Mouse (Mus musculus) neural tube, embryonic 15.5 days (tissue): ENCODE measurements around the gene Akp3. TPM values are rescaled to one million over a fixed set of nuclear protein-coding genes. Genes with fewer than 3 reads are reported as not detected.
A peak's percentile ranks its signal among the peaks of the same experiment; 100 is the strongest.

Experiments used
- ATAC-seq: fragments of 200-750 bp; cut with Nextera tagmentation; 2 replicates; pipeline ENCODE4 v1.8.0; 2017; ENCODE audit warnings: mild to moderate bottlenecking, moderate TSS enrichment, moderate library complexity; ENCODE audit not compliant: low FRiP score
- H3K27ac ChIP-seq: fragments of 300-500 bp; sonication (generic); replicated peaks from 2 replicates; pipeline ENCODE4 v1.5.1; 2015; ENCODE audit warnings: mild to moderate bottlenecking, inconsistent platforms
- H3K27me3 ChIP-seq: fragments of 300-500 bp; sonication (generic); replicated peaks from 2 replicates; pipeline ENCODE4 v1.6.1; 2015; ENCODE audit warnings: inconsistent platforms
- H3K36me3 ChIP-seq: fragments of 300-500 bp; sonication (generic); 2 replicates; pipeline ENCODE4 v1.6.1; 2015; ENCODE audit warnings: inconsistent platforms
- H3K4me1 ChIP-seq: fragments of 300-500 bp; sonication (generic); 2 replicates; pipeline ENCODE4 v1.6.1; 2015; ENCODE audit warnings: inconsistent platforms
- H3K4me2 ChIP-seq: fragments of 300-500 bp; sonication (generic); 2 replicates; pipeline ENCODE4 v1.6.1; 2015; ENCODE audit warnings: inconsistent platforms, mild to moderate bottlenecking, moderate library complexity
- H3K4me3 ChIP-seq: fragments of 300-500 bp; sonication (generic); replicated peaks from 2 replicates; pipeline ENCODE4 v1.5.1; 2015; ENCODE audit warnings: mild to moderate bottlenecking, inconsistent platforms
- H3K9ac ChIP-seq: fragments of 300-500 bp; sonication (generic); replicated peaks from 2 replicates; pipeline ENCODE4 v1.6.1; 2015; ENCODE audit warnings: mild to moderate bottlenecking, inconsistent platforms
- H3K9me3 ChIP-seq: fragments of 300-500 bp; sonication (generic); replicated peaks from 2 replicates; pipeline ENCODE4 v1.6.1; 2016; ENCODE audit warnings: inconsistent platforms
- WGBS: fragments of 180-500 bp; shearing (Covaris S2); methylation state at CpG from one replicate; pipeline ENCODE4 v1.1.7; 2015; ENCODE audit warnings: mixed read lengths; 5-methylcytosine and 5-hydroxymethylcytosine counted together
- polyA plus RNA-seq: library from polyadenylated mRNA; unstranded; fragments of >200 nt; fragmentation: Nextera tagmentation; extraction: Ambion mirVana; gene quantifications from 2 replicates; pipeline ENCODE4 v1.2.1, GENCODE M21; 2015

The Akp3 gene
- polyA plus RNA-seq = not detected in 2 replicates

- Histone ChIP-seq H3K9me3 (no peaks in the 10 kb centered on the region), H3K4me1 (peaks cover 5% of the 10 kb centered on the region)
These were observed at the start of gene Akp3 for GRCm38 (mm10) chr1:87124673-87125072. Gene Akp3, plus strand, starts transcription at chr1:87124973.

GRCm38 (mm10) chr1:87086196-87086595 lies 38.6 kb upstream of the Akp3 start:
- H3K4me2 ChIP-seq = no peak overlapping the region
- no peaks in the 10 kb centered on the region for H3K4me1 ChIP-seq
- no peak overlapping the region for H3K27ac ChIP-seq
- H3K4me3 ChIP-seq = no peak overlapping the region
- no peak for ATAC-seq
- no peak overlapping the region for H3K9ac ChIP-seq
- H3K36me3 ChIP-seq = no peaks in the 10 kb centered on the region
- no peaks in the 10 kb centered on the region for H3K9me3 ChIP-seq
- 76% methylated on average over 4 of the region's 4 CpGs for WGBS
- no peaks in the 10 kb centered on the region for H3K27me3 ChIP-seq

More at GRCm38 (mm10) chr1:87124673-87125072, at the start of gene Akp3:
- no peak within 1 kb of the TSS for H3K9ac ChIP-seq
- no peak within 1 kb of the TSS for H3K27ac ChIP-seq
- no peak for ATAC-seq
- no peak within 1 kb of the TSS for H3K4me2 ChIP-seq
- H3K36me3 ChIP-seq = no peaks in the 10 kb centered on the region
- 69% methylated on average over 6 of the region's 6 CpGs for WGBS
- H3K27me3 ChIP-seq = peaks cover 33% of the 10 kb centered on the region
- H3K4me3 ChIP-seq = no peak within 1 kb of the TSS

- no peak overlapping the region for H3K9ac ChIP-seq
- no peaks in the 10 kb centered on the region for H3K4me1 ChIP-seq
- no peaks in the 10 kb centered on the region for H3K27me3 ChIP-seq
- WGBS = 76% methylated on average over 17 of the region's 17 CpGs
- no peak overlapping the region for H3K4me3 ChIP-seq
- H3K36me3 ChIP-seq = no peaks in the 10 kb centered on the region
- no peak overlapping the region for H3K27ac ChIP-seq
- H3K4me2 ChIP-seq = no peak overlapping the region
- no peaks in the 10 kb centered on the region for H3K9me3 ChIP-seq
- ATAC-seq = no peak
These were observed 37.8 kb upstream of the Akp3 start for GRCm38 (mm10) chr1:87086964-87087363.

GRCm38 (mm10) chr1:87089251-87089650 lies 35.5 kb upstream of the Akp3 start:
- Histone ChIP-seq H3K9me3 (no peaks in the 10 kb centered on the region), H3K4me2 (no peak overlapping the region), H3K27ac (no peak overlapping the region), H3K27me3 (no peaks in the 10 kb centered on the region), H3K9ac (no peak overlapping the region), H3K4me1 (no peaks in the 10 kb centered on the region), H3K4me3 (no peak overlapping the region), H3K36me3 (no peaks in the 10 kb centered on the region)
- no peak for ATAC-seq
- WGBS = 93% methylated on average over 11 of the region's 11 CpGs

GRCm38 (mm10) chr1:87089828-87090227 lies 34.9 kb upstream of the Akp3 start, which contains the start of gene Alppl2:
Gene Alppl2, minus strand, starts transcription at chr1:87089928.
- no peak for ATAC-seq
- H3K4me2 ChIP-seq = no peak within 1 kb of the TSS
- H3K9ac ChIP-seq = no peak within 1 kb of the TSS
- 79% methylated on average over 4 of the region's 4 CpGs for WGBS
- H3K27me3 ChIP-seq = no peaks in the 10 kb centered on the region
- no peak within 1 kb of the TSS for H3K4me3 ChIP-seq
- H3K27ac ChIP-seq = no peak within 1 kb of the TSS
- no peaks in the 10 kb centered on the region for H3K36me3 ChIP-seq
- H3K9me3 ChIP-seq = no peaks in the 10 kb centered on the region
- no peaks in the 10 kb centered on the region for H3K4me1 ChIP-seq

GRCm38 (mm10) chr1:87095642-87096041 lies 29.1 kb upstream of the Akp3 start:
- Histone ChIP-seq H3K36me3 (no peaks in the 10 kb centered on the region), H3K4me3 (no peak overlapping the region), H3K27me3 (peaks cover 5% of the 10 kb centered on the region; the same call in 1 of the 2 replicates), H3K9ac (no peak overlapping the region), H3K4me1 (peaks cover 5% of the 10 kb centered on the region; the same call in 1 of the 2 replicates), H3K27ac (no peak overlapping the region), H3K9me3 (no peaks in the 10 kb centered on the region), H3K4me2 (no peak overlapping the region)
- ATAC-seq = no peak
- WGBS = 81% methylated on average over 8 of the region's 8 CpGs

- no peak for ATAC-seq
- H3K4me1 ChIP-seq = peaks cover 5% of the 10 kb centered on the region; the same call in 1 of the 2 replicates
- H3K9me3 ChIP-seq = no peaks in the 10 kb centered on the region
- H3K4me2 ChIP-seq = peak overlapping the region; percentile 34
- H3K36me3 ChIP-seq = no peaks in the 10 kb centered on the region
- H3K27me3 ChIP-seq = peaks cover 5% of the 10 kb centered on the region; the same call in 1 of the 2 replicates
- H3K27ac ChIP-seq = no peak overlapping the region
- 14% methylated on average over 30 of the region's 30 CpGs for WGBS
- H3K4me3 ChIP-seq = no peak overlapping the region
- H3K9ac ChIP-seq = no peak overlapping the region
These were observed 26.3 kb upstream of the Akp3 start for GRCm38 (mm10) chr1:87098358-87098975.

- peaks cover 5% of the 10 kb centered on the region; the same call in 1 of the 2 replicates for H3K27me3 ChIP-seq
- no peak for ATAC-seq
- H3K4me2 ChIP-seq = no peak within 1 kb of the TSS
- H3K9me3 ChIP-seq = no peaks in the 10 kb centered on the region
- no peak within 1 kb of the TSS for H3K9ac ChIP-seq
- H3K27ac ChIP-seq = no peak within 1 kb of the TSS
- no peak within 1 kb of the TSS for H3K4me3 ChIP-seq
- no peaks in the 10 kb centered on the region for H3K36me3 ChIP-seq
- peaks cover 5% of the 10 kb centered on the region; the same call in 1 of the 2 replicates for H3K4me1 ChIP-seq
- 95% methylated on average over 1 of the region's 1 CpGs for WGBS
These were observed 23.4 kb upstream of the Akp3 start, which contains the start of gene Alpi for GRCm38 (mm10) chr1:87101411-87101810. Gene Alpi, minus strand, starts transcription at chr1:87101606.

- no peak overlapping the region for H3K4me2 ChIP-seq
- no peak for ATAC-seq
These were observed 22.7 kb upstream of the Akp3 start for GRCm38 (mm10) chr1:87102114-87102513.

GRCm38 (mm10) chr1:87103936-87104335 lies 20.8 kb upstream of the Akp3 start:
- Histone ChIP-seq H3K9me3 (no peaks in the 10 kb centered on the region), H3K27me3 (peaks cover 5% of the 10 kb centered on the region; the same call in 1 of the 2 replicates), H3K4me1 (no peaks in the 10 kb centered on the region), H3K4me3 (no peak overlapping the region), H3K36me3 (no peaks in the 10 kb centered on the region), H3K9ac (no peak overlapping the region), H3K27ac (no peak overlapping the region), H3K4me2 (no peak overlapping the region)
- no peak for ATAC-seq
- 73% methylated on average over 1 of the region's 1 CpGs for WGBS

More at GRCm38 (mm10) chr1:87102114-87102513, 22.7 kb upstream of the Akp3 start:
- Histone ChIP-seq H3K4me1 (peaks cover 5% of the 10 kb centered on the region; the same call in 1 of the 2 replicates), H3K27me3 (peaks cover 5% of the 10 kb centered on the region; the same call in 1 of the 2 replicates), H3K36me3 (no peaks in the 10 kb centered on the region), H3K27ac (no peak overlapping the region), H3K9me3 (no peaks in the 10 kb centered on the region), H3K4me3 (no peak overlapping the region), H3K9ac (no peak overlapping the region)
- 80% methylated on average over 3 of the region's 3 CpGs for WGBS

GRCm38 (mm10) chr1:87106536-87106935 lies 18.2 kb upstream of the Akp3 start:
- no peak for ATAC-seq

GRCm38 (mm10) chr1:87108564-87108963 lies 16.2 kb upstream of the Akp3 start:
- Histone ChIP-seq H3K36me3 (no peaks in the 10 kb centered on the region), H3K4me3 (no peak overlapping the region), H3K4me1 (no peaks in the 10 kb centered on the region), H3K9ac (no peak overlapping the region), H3K27ac (no peak overlapping the region), H3K27me3 (no peaks in the 10 kb centered on the region), H3K9me3 (no peaks in the 10 kb centered on the region), H3K4me2 (no peak overlapping the region)
- 89% methylated on average over 4 of the region's 4 CpGs for WGBS
- no peak for ATAC-seq

More at GRCm38 (mm10) chr1:87106536-87106935, 18.2 kb upstream of the Akp3 start:
- no peaks in the 10 kb centered on the region for H3K9me3 ChIP-seq
- no peaks in the 10 kb centered on the region for H3K36me3 ChIP-seq
- H3K4me3 ChIP-seq = no peak overlapping the region
- no peak overlapping the region for H3K9ac ChIP-seq
- no peaks in the 10 kb centered on the region for H3K4me1 ChIP-seq
- WGBS = 73% methylated on average over 8 of the region's 8 CpGs
- H3K27me3 ChIP-seq = no peaks in the 10 kb centered on the region
- no peak overlapping the region for H3K4me2 ChIP-seq
- no peak overlapping the region for H3K27ac ChIP-seq
